Mouse (Mus musculus): Measurements from ENCODE around the gene Eea1.

- TF ChIP-seq POLR2A (IDR thresholded peaks at IDR 0.05; ENCODE audit: control insufficient read depth, extremely low read depth, insufficient read depth, low read length, poor library complexity) (no peak), CTCF (IDR thresholded peaks at IDR 0.05; ENCODE audit: borderline replicate concordance, control insufficient read depth, extremely low read depth, insufficient read depth, low read length, poor library complexity) (no peak)
Observed at GRCm38 (mm10) chr10:96080440-96081381, 140.3 kb downstream of the Eea1 start.
